Mouse (Mus musculus): Measurements from ENCODE around the gene Ccar1.

- TF ChIP-seq CTCF (conservative IDR thresholded peaks at IDR 0.05; ENCODE audit: insufficient read depth, insufficient read length, low read depth, low read length) (no peak), POLR2A (IDR thresholded peaks at IDR 0.05; ENCODE audit: low read depth, low read length) (no peak)
Measured at GRCm38 (mm10) chr10:62793091-62793453, 986 bp upstream of the Ccar1 start.
